Mouse (Mus musculus): ENCODE measurements around the gene Lrwd1.

DNA sequence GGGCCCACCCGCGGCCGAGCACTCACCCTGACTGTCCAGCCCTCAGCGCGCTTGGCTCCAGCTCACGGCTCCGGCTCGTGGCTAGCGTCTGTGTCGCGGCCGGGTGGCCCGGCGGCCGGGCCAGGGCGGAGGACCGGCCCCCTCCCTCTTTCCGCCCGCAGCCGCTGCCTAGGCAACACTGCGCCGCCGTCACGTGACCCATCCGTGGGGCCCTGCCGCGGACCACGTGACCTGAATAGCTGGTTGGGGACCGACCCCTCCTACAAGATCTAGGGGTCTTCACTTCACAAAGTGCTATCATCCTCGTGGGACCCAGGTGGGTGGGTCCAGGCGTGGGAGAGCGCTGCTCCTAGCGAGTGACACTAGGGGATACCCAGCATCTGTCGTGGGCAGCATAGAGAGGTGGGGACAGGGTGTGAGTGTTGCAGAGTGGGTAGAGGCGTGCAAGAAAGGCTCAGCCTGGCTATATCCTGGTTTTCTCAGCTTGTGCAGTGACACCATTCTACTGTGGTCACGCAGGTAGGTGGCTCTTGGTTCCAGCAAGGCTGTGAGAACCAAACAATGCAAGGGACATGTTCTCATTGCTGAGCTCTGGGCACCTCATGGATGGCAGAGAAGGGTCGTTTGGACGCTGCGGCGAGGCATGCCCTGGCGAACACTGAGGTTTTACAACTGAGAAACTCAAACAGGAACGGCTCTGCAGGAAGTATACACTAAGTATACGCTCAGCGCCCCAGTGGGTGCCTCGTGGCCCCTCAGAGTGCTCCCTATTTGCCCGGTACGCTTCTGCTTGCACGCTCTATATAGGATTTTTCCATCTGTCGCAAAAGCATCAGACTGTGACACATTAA, 34.9 kb upstream of the Lrwd1 start, which contains the start of gene Orai2:
- no peak for TF ChIP-seq GATA1 (IDR thresholded peaks at IDR 0.05; ENCODE audit: borderline replicate concordance, low read length)
- TF ChIP-seq FLI1 (IDR thresholded peaks at IDR 0.05; ENCODE audit: low read length) = no peak
